Mouse (Mus musculus) liver, embryonic 11.5 days (tissue): ENCODE data around the gene Ankfn1. TPM values are rescaled to one million over a fixed set of nuclear protein-coding genes. Genes with fewer than 3 reads are reported as not detected.

Source experiments
- ATAC-seq: fragments of 200-750 bp; cut with Nextera tagmentation; replicated peaks from 2 replicates; pipeline ENCODE4 v1.8.0; 2017; ENCODE audit warnings: moderate number of reproducible peaks, mild to moderate bottlenecking, moderate TSS enrichment, moderate library complexity; ENCODE audit not compliant: low FRiP score
- DNase-seq: peaks from one replicate; pipeline ENCODE4 v3.0.0-alpha.2; 2017; ENCODE audit warnings: low spot score
- H3K27ac ChIP-seq: fragments of 300-500 bp; sonication (generic); 2 replicates; pipeline ENCODE4 v1.5.1; 2014; ENCODE audit warnings: mild to moderate bottlenecking, low read depth, low read length, control low read depth
- H3K27me3 ChIP-seq: fragments of 300-500 bp; sonication (generic); replicated peaks from 2 replicates; pipeline ENCODE4 v1.6.1; 2014; ENCODE audit warnings: low read length, mixed read lengths; ENCODE audit not compliant: control insufficient read depth, insufficient read depth
- H3K36me3 ChIP-seq: fragments of 300-500 bp; sonication (generic); 2 replicates; pipeline ENCODE4 v1.6.1; 2014; ENCODE audit warnings: mild to moderate bottlenecking, low read length, moderate library complexity, mixed read lengths; ENCODE audit not compliant: control insufficient read depth, insufficient read depth
- H3K4me1 ChIP-seq: fragments of 300-500 bp; sonication (generic); replicated peaks from 2 replicates; pipeline ENCODE4 v1.6.1; 2014; ENCODE audit warnings: low read length, mixed read lengths; ENCODE audit not compliant: control insufficient read depth, insufficient read depth
- H3K4me2 ChIP-seq: fragments of 300-500 bp; sonication (generic); 2 replicates; pipeline ENCODE4 v1.6.1; 2014; ENCODE audit warnings: mild to moderate bottlenecking, control low read depth, moderate library complexity
- H3K4me3 ChIP-seq: fragments of 300-500 bp; sonication (generic); 2 replicates; pipeline ENCODE4 v1.5.1; 2014; ENCODE audit warnings: low read depth, low read length, control low read depth
- H3K9ac ChIP-seq: fragments of 300-500 bp; sonication (generic); 2 replicates; pipeline ENCODE4 v1.6.1; 2014; ENCODE audit warnings: low read depth, low read length, control low read depth
- H3K9me3 ChIP-seq: fragments of 300-500 bp; sonication (generic); 2 replicates; pipeline ENCODE4 v1.6.1; 2016; ENCODE audit warnings: low read length, inconsistent platforms, mixed read lengths; ENCODE audit not compliant: control insufficient read depth
- WGBS: fragments of 180-500 bp; shearing (Covaris S2); extraction: QIAGEN DNeasy Blood & Tissue Kit; methylation state at CpG from one replicate; pipeline ENCODE4 v1.1.7; 2014; 5-methylcytosine and 5-hydroxymethylcytosine counted together
- polyA plus RNA-seq: library from polyadenylated mRNA; unstranded; fragments of >200 nt; fragmentation: Nextera tagmentation; extraction: Ambion mirVana; gene quantifications from 2 replicates; pipeline ENCODE4 v1.2.1, GENCODE M21; 2014

The Ankfn1 gene
- polyA plus RNA-seq, 1 experiment from 2014 or later, result not detected

- Histone ChIP-seq H3K4me1 (no peaks in the 10 kb centered on the region), H3K4me2 (no peak overlapping the region), H3K27ac (no peak overlapping the region), H3K27me3 (no peaks in the 10 kb centered on the region), H3K9ac (no peak overlapping the region), H3K4me3 (no peak overlapping the region), H3K36me3 (no peaks in the 10 kb centered on the region), H3K9me3 (no peaks in the 10 kb centered on the region)
- no peak for ATAC-seq
- no peak for DNase-seq
Observed at GRCm38 (mm10) chr11:89656556-89656955, 120.9 kb downstream of the Ankfn1 start.

- no peak overlapping the region for H3K4me2 ChIP-seq
- 76% methylated on average over 1 of the region's 1 CpGs for WGBS
- no peaks in the 10 kb centered on the region for H3K4me1 ChIP-seq
- no peak overlapping the region for H3K4me3 ChIP-seq
- no peak overlapping the region for H3K9ac ChIP-seq
- no peaks in the 10 kb centered on the region for H3K9me3 ChIP-seq
- H3K27ac ChIP-seq, result no peak overlapping the region
- H3K27me3 ChIP-seq, result no peaks in the 10 kb centered on the region
- DNase-seq (no peak), ATAC-seq (no peak)
- H3K36me3 ChIP-seq, result no peaks in the 10 kb centered on the region
Observed at GRCm38 (mm10) chr11:89635740-89636139, 141.7 kb downstream of the Ankfn1 start.

- Histone ChIP-seq H3K4me2 (no peak overlapping the region), H3K9ac (no peak overlapping the region), H3K4me3 (no peak overlapping the region), H3K27me3 (no peaks in the 10 kb centered on the region), H3K27ac (no peak overlapping the region), H3K9me3 (no peaks in the 10 kb centered on the region), H3K36me3 (no peaks in the 10 kb centered on the region), H3K4me1 (no peaks in the 10 kb centered on the region)
- ATAC-seq (no peak), DNase-seq (no peak)
- WGBS, result 70% methylated on average over 2 of the region's 2 CpGs
Observed at GRCm38 (mm10) chr11:89631315-89631714, 146.1 kb downstream of the Ankfn1 start.

GRCm38 (mm10) chr11:89628562-89628961, 148.9 kb downstream of the Ankfn1 start:
- WGBS, result 66% methylated on average over 6 of the region's 6 CpGs
- Histone ChIP-seq H3K9me3 (no peaks in the 10 kb centered on the region), H3K4me2 (no peak overlapping the region), H3K27ac (no peak overlapping the region), H3K36me3 (no peaks in the 10 kb centered on the region), H3K4me1 (no peaks in the 10 kb centered on the region), H3K9ac (no peak overlapping the region), H3K4me3 (no peak overlapping the region), H3K27me3 (no peaks in the 10 kb centered on the region)
- DNase-seq (no peak), ATAC-seq (no peak)

- ATAC-seq (no peak), DNase-seq (no peak)
- Histone ChIP-seq H3K4me2 (no peak overlapping the region), H3K9ac (no peak overlapping the region), H3K27ac (no peak overlapping the region), H3K9me3 (no peaks in the 10 kb centered on the region), H3K4me1 (no peaks in the 10 kb centered on the region), H3K27me3 (no peaks in the 10 kb centered on the region), H3K36me3 (no peaks in the 10 kb centered on the region), H3K4me3 (no peak overlapping the region)
Observed at GRCm38 (mm10) chr11:89627232-89627631, 150.2 kb downstream of the Ankfn1 start.

- Histone ChIP-seq H3K4me1 (no peaks in the 10 kb centered on the region), H3K4me2 (no peak overlapping the region), H3K4me3 (no peak overlapping the region), H3K9me3 (no peaks in the 10 kb centered on the region), H3K36me3 (no peaks in the 10 kb centered on the region), H3K27me3 (no peaks in the 10 kb centered on the region), H3K9ac (no peak overlapping the region), H3K27ac (no peak overlapping the region)
- no peak for ATAC-seq
- no peak for DNase-seq
- WGBS, result 83% methylated on average over 13 of the region's 13 CpGs
Observed at GRCm38 (mm10) chr11:89623698-89624445, 153.6 kb downstream of the Ankfn1 start.

GRCm38 (mm10) chr11:89619955-89620354, 157.5 kb downstream of the Ankfn1 start:
- Histone ChIP-seq H3K27ac (no peak overlapping the region), H3K9ac (no peak overlapping the region), H3K4me2 (no peak overlapping the region), H3K4me1 (no peaks in the 10 kb centered on the region), H3K9me3 (no peaks in the 10 kb centered on the region), H3K36me3 (no peaks in the 10 kb centered on the region), H3K4me3 (no peak overlapping the region), H3K27me3 (no peaks in the 10 kb centered on the region)
- DNase-seq (no peak), ATAC-seq (no peak)

- H3K27ac ChIP-seq, result no peak overlapping the region
- H3K36me3 ChIP-seq, result no peaks in the 10 kb centered on the region
- ATAC-seq, result no peak
Observed at GRCm38 (mm10) chr11:89615806-89616205, 161.6 kb downstream of the Ankfn1 start.

GRCm38 (mm10) chr11:89611596-89611995, 165.9 kb downstream of the Ankfn1 start:
- Histone ChIP-seq H3K36me3 (no peaks in the 10 kb centered on the region), H3K4me1 (no peaks in the 10 kb centered on the region), H3K27ac (no peak overlapping the region), H3K27me3 (no peaks in the 10 kb centered on the region), H3K9me3 (no peaks in the 10 kb centered on the region), H3K4me2 (no peak overlapping the region), H3K4me3 (no peak overlapping the region), H3K9ac (no peak overlapping the region)
- no peak for DNase-seq
- 56% methylated on average over 3 of the region's 3 CpGs for WGBS
- ATAC-seq, result no peak

More at GRCm38 (mm10) chr11:89615806-89616205, 161.6 kb downstream of the Ankfn1 start:
- no peak for DNase-seq
- Histone ChIP-seq H3K27me3 (no peaks in the 10 kb centered on the region), H3K4me1 (no peaks in the 10 kb centered on the region), H3K4me3 (no peak overlapping the region), H3K4me2 (no peak overlapping the region), H3K9ac (no peak overlapping the region), H3K9me3 (no peaks in the 10 kb centered on the region)
- 76% methylated on average over 2 of the region's 2 CpGs for WGBS
